Mouse (Mus musculus): Measurements from ENCODE around the gene Med29.

The Med29 gene

DNA sequence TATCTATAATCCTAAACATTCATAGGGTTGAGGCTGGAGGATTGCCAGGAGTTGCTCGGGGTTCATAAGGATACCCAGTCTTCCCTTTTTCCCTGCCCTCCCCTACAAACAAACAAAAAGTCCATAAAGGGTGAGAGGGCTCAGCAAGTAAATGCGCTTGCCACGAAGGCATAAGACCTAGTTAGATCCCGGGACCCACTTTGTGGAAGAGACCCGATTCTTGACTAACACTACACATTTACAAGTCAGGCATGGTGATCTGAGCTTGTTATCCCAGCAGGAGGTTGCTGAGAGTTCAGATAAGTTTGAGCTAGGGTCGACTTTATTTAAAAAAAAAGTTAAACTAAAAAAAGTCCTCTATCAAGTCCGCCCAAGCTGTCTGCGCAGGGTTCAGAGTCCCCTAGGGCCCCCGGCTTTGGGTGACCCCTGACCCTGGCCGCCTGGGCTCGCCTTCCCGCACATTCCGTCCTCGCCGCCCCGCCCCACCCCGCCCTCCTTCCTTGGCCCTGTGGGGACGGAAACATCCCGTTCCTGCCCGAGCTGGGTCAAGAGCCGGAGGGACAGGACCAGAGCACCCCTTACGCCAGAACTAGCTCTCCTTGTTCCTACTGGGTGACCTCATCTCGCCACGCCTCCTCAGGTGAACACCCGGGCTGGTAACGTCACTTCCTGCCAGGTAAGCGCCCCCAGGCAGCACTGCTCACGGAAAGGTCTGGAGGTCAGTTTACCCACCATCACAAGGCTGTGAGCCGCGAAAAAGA lies 16.3 kb downstream of the Med29 start:
- DNase-seq (ENCODE audit: low read depth, low spot score) = peak; percentile 56

DNA sequence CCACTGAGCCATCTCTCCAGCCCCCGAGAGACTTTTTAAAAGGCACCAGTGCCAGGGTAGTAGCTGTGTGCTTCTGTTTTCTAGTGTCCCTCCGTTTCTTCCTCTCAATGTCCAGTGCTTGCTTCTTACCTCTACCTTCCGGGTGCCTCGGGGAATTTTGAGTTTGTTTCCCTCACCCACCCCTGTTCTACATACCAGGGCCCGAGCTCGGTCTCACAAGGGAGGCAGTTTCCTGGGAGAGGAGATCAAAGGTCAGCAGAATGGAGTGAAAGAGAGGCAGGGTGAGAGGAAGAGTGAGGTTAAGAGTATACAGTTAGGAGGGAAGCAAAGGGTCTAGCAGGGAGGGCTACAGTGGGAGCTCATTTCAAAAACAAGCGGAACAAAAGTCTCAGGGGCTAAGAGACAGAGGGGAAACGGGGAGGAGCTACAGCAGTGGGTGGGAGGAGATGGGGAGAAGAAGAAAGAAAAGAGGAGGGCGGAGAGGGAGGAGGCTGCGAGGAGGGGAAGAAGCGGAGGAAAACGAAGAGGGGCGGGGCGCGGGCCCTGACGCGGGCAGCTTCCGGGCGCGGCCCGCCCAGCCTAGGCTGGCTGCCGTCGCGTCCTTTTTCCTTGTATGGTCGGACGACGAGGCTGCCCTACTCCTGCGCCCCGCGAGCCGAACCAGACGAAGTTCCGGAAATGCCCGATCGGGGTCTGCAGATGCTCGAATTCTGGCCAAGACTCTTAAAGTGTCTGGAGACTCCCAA lies 17.2 kb downstream of the Med29 start:
- peak; percentile 93 for DNase-seq (ENCODE audit: low read depth, low spot score)

DNA sequence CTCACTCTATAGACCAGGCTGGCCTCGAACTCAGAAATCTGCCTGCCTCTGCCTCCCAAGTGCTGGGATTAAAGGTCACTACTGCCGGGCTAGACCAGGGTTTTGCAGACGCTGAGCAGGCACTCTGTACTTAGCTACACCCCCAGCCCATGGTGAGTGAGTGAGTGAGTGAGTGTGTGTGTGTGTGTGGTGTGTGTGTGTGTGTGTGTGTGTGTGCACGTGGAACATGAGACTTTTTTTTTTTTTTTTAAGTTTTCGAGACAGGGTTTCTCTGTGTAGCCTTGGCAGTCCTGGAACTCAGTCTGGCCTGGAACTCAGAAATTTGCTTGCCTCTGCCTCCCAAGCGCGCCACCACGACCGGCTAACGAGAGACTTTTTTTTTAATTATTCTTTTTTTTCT lies 17.9 kb downstream of the Med29 start:
- DNase-seq (ENCODE audit: low read depth, low spot score) = no peak

- DNase-seq (ENCODE audit: low read depth, low spot score) = no peak
Measured at GRCm38 (mm10) chr7:28373891-28374495, 18.5 kb downstream of the Med29 start.

DNA sequence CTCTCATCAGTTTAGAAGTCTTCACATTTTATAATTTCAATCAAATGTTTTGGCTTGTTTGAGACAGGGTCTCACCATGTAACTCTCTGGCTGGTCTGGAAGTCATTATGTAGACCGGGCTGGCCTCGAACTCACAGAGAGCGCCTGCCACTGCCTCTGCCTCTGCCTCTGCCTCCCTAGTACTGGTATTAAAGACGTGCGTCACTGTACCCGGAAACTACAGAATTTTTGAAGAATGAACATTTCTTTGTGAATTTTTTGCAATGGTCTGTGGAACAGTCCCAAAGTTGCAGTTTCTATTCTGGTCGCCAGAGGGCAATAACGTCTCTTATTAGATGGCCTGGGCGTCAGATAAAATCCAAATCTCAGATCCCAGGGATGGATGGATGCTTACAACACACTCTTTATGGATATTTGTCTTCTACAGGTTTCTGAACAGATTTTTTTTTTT lies 19.4 kb downstream of the Med29 start:
- DNase-seq (ENCODE audit: low read depth, low spot score) = peak; percentile 90

- peak; percentile 100 for DNase-seq (ENCODE audit: low read depth, low spot score)
Measured at GRCm38 (mm10) chr7:28372251-28373108, 20.0 kb downstream of the Med29 start, which contains the start of gene Plekhg2. TSS of gene Plekhg2 (minus strand) at chr7:28372599.

DNA sequence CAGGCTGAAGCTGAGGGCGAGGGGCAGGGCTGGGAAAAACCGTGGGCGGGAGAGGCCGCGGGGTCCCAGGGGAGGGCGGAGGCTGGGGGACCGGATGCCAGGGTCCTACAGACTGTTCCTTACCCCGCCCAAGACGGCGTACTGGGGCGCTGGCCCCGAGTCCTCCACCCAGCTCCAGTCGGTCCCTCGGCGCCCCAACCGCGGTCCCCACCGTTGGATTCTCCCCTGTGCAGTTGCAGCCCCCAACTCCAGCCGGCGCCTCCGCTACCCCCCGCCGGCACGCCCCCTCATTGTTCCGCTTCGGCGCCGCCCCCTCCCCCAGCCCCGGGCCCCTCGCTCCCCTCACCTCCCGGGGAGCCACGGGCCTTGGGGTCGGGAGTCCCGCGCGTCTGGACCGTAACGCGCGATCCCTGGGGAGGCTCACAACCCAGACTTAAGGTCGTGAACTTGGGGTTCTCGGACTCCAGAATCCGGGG lies 21.0 kb downstream of the Med29 start:
- peak; percentile 21 for DNase-seq (ENCODE audit: low read depth, low spot score)

DNA sequence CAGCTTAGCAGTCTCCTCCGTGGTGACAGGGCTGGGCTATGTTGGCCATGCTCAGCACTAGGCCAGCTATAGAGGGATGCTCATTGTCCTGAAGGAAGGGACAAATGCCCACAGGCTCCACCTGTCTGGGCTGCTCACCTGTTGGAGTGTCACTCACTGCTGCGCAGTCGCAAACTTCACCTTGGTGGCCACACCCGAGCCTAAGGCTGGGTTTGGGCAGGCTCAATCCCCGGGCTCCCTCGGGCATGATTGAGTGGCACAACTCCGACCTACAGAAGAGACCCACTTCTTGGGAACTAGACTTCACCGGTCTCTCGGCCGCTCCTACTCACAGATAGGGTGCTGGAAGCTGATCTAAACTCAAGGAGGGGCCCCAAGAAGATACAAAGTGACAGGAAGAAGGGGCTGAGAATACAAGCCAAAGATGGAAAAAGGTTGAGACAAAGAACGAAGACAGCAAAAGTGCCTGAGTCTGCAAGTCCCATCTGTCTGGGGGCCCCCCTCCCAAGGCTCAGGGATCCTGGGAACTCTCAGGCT lies 21.5 kb downstream of the Med29 start:
- no peak for DNase-seq (ENCODE audit: low read depth, low spot score)

DNA sequence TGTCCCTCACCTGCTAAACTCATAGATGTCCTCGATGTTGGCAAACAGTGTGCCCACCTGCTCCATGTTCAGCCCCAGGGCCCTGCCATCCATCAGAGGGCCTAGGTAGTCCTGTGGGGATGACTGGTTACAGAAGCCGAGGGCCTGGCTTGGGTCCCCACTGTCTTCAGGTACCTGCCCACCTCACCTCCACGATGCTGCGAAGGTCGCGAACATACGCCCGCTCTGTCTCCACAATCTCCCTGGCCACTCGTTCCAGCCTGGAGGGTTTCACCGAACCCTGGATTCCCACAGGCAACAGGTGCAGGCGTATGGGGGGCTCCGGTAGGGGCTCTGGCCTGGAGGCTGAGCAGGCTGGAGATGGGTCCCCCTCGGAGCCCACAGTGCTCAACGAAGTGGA lies 22.5 kb downstream of the Med29 start:
- no peak for DNase-seq (ENCODE audit: low read depth, low spot score)

GRCm38 (mm10) chr7:28368276-28368920 lies 24.1 kb downstream of the Med29 start:
- no peak for DNase-seq (ENCODE audit: low read depth, low spot score)

GRCm38 (mm10) chr7:28367663-28368275 lies 24.7 kb downstream of the Med29 start:
- no peak for DNase-seq (ENCODE audit: low read depth, low spot score)

GRCm38 (mm10) chr7:28362441-28363060 lies 30.0 kb downstream of the Med29 start:
- no peak for DNase-seq (ENCODE audit: low read depth, low spot score)

GRCm38 (mm10) chr7:28361647-28362341 lies 30.7 kb downstream of the Med29 start:
- DNase-seq (ENCODE audit: low read depth, low spot score) = peak; percentile 54

DNA sequence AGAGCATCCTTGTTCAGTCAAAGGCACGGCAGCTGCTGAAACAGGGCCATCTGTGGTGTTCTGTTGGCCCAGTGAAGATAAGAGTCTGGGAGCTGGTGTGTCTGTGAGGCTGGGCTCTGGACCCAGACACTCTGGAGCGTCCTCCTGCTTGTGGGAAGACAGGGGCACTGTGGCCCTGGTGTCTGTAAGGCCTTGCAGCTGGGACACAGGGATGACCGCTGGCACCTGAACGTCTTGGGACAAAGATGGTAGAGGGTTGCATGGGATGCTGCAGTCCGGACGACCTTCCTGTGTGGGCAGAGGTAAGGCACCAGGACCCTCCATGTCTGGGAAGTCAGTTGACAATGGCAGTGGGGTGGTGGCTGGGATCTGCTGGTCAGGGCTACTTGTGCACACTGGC lies 32.2 kb downstream of the Med29 start:
- no peak for DNase-seq (ENCODE audit: low read depth, low spot score)

DNA sequence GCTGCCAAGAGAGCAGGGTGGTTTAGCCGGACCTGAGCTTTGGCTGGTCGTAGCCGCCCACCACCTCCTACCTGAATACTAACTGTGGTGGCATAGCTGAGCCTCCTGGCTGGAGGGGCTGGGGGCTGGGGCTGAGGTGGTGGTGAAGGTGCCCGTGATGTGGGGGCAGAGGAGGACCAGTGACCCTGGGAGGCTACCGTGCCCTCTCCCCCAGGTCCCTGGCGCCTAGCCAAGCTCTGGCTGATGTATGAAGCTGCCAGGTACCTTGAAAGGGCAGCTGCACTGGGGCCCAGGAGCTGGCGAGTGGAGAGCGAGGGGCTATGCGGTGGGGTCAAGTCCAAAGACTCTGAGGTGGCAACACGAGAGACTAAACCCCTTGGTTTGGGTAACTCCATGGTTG lies 32.7 kb downstream of the Med29 start:
- no peak for DNase-seq (ENCODE audit: low read depth, low spot score)

- no peak for DNase-seq (ENCODE audit: low read depth, low spot score)
Measured at GRCm38 (mm10) chr7:28358431-28358830, 34.1 kb downstream of the Med29 start.

DNA sequence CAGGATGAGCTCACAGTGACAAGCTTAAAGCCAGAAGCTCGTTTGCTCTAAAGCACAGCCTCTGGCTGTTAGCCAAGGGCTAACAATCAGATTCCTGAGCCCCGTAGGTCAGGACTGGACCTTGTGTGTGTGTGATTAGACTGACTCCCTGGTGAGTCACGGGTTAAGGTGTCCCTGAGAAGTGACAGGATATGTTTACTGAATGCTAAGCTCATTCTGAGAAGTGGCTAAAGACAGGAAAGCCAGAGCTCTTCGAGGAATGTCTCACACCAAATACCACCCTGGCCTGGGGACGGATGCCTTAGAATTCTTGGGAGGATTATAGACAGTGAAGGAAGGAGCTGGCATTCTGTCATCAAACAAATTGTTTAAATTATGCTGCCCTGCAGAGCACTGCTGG lies 34.5 kb downstream of the Med29 start:
- no peak for DNase-seq (ENCODE audit: low read depth, low spot score)

DNA sequence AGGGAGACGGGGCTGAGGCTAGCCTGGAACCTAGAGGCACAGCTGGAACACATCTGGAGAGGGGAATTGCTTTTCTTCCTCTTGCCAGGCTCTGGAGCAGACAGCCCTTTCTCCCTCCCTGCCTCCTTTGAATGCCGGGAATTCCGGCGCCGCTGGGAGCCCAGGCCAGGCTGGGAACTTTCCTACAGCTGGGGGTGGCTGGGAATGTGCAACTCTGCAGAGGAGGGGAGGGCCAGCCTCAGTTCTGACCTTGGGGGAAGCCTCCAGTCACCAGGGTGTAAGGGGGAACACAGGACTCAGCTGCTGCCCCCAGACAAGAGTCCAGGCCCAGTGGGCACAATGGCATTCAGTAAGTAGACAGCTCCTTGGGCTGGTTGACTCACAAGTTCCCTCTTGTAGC lies 35.5 kb downstream of the Med29 start:
- DNase-seq (ENCODE audit: low read depth, low spot score) = peak; percentile 87

- no peak for DNase-seq (ENCODE audit: low read depth, low spot score)
Measured at GRCm38 (mm10) chr7:28355221-28355620, 37.3 kb downstream of the Med29 start.

All from ZHBTc4 (cell line).